Mouse (Mus musculus): ENCODE measurements around the gene Cideb.

DNA sequence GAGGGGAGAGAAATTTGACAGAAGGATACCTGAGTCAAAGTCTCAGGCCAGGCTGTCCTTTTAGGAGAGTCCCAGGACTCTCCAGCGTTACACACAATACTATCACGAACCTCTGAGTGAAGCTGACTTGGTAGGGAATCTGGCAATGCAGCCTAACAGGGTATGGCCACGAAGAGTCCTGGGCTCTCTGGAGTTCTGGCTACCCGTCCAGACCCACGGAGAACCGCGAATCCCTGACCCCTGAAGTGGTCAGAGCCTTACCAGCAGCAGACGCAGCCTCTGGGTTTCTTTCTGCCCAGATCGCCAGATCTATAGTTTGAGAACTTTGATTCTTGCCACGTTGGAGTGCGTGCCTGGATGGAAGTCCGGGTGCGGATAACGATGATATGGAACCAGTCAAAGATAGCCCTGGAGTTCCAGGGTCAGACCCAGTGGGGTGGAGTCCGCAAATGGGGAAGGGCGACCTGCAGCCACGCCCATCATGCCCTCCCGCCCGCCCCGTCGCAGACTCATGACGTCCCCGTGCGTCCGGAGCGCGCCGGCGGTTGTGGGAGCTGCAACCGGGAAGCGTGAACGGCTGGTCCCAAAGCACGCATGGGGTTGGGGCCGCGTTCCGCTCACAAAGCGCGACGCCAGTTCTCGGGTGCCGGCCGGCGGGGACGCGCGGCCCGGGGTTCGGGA, 12.9 kb downstream of the Cideb start, which contains the start of the genes Dhrs1 and Nop9:
- TF ChIP-seq CTCF (conservative IDR thresholded peaks at IDR 0.05 in 1 of 2, IDR thresholded peaks at IDR 0.05 in 1 of 2; ENCODE audit: low read depth in 2 of 2, low read length in 2 of 2) (no peak), POLR2A (IDR thresholded peaks at IDR 0.05; ENCODE audit: low read depth, low read length) (peak; percentile 76), GABPA (IDR thresholded peaks at IDR 0.05; ENCODE audit: insufficient replicate concordance, low read depth, low read length) (no peak)
